Mouse (Mus musculus) gastrocnemius, adult 18-20 months (tissue): Measurements from ENCODE around the gene Dmrtb1. TPM values are rescaled to one million over a fixed set of nuclear protein-coding genes. Genes with fewer than 3 reads are reported as not detected.
A peak's percentile ranks its signal among the peaks of the same experiment; 100 is the strongest.

Experiments used
- DNase-seq: peaks from one replicate; pipeline ENCODE4 v3.0.0; 2021; ENCODE audit warnings: low spot score
- total RNA-seq, 2 experiments: library from RNA; stranded (reverse); gene quantifications; 2 replicates each; pipeline ENCODE4 v1.2.3; 2021

Dmrtb1 gene
- total RNA-seq, 2 experiments from 2014 or later, result not detected

DNA sequence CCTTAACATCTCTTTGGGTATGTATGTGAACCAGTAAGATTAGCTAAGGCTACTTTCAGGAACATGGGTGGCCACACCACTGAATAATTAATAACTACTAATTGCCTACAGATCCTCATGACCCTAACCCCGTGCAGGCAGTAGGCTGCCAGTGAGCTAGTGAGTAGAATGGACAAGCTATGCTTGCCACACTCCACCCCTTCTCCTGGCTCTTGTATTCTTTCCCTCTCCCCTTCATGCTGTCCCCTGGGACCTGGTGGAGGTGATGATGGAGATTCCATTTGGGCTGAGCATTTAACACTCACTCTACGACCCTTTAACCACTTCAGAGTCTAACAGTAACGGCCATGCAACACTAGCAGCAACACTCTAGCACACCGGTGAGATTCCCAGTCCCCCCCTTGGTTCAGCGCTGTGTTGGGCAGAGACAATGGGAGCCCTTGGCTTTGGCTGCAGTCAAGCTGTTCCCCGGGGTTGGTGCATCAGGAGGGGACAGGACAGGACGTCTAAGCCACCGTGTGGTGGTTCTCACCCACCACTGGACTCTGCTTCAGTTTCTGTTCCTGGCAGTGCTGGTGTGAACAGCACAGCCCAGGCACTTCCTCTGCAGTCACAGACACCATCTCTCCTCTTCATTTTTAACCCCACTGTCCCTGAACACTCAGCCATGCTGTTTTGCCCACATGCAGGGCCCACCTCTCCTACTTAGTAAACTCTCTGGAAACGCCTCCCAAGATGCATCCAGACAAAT, 2.8 kb downstream of the Dmrtb1 start:
- DNase-seq, result no peak

DNA sequence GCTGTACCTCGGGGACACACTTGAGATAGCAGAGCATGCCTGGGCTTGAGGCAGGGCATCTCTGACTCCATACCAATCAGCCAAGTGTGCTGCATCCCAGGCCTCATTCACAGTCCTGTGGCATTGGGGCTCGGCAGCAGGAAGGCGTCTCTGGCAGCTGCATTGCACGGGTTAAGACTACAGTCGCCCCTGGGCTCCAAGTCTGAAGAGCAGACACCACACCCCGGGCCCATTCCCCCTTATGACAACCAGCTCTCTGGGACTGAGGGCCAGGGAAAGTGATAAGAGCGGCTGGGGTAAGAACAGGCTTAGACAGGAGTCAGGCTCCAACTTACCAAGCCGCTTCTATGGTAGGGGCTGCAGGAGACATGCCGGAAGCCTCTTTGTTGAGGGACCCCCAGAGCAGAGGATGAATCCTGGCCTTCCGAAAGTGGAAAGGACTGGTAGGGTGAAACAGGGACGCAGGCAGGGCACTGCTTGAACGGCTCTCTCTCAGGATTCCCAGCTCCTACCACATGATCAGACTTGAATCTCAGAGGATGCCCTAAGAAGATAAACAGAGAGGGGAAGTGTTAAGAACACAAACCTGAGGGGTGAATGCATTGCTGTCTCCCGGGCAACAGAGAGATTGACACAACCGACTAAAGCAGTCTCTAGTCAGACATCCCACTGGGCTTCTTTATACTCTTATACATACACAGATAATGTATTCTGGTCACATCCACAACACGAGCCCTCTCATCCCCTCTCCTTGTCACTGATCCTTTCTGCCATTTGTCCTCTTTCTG, 3.5 kb downstream of the Dmrtb1 start:
- no peak for DNase-seq

DNA sequence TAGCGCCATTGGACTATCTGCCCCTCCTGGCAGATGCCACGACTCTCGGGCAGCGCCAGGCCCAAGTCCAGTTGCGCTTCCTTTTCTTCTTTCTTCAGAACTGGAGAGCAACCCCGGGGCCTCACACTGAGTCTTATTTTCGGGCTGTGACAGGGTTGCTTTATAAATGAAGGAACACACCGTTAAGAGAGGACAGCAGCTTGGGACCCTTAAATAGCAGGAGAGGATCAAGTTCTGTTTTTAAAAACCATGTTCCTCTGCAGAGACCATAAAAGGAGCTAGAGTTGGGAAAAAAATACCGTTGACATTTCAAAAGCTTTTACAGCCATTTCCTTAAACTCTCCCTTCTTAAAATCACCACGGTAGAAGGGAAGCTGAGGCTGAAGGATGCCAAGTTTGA, 8.4 kb downstream of the Dmrtb1 start:
- no peak for DNase-seq

DNA sequence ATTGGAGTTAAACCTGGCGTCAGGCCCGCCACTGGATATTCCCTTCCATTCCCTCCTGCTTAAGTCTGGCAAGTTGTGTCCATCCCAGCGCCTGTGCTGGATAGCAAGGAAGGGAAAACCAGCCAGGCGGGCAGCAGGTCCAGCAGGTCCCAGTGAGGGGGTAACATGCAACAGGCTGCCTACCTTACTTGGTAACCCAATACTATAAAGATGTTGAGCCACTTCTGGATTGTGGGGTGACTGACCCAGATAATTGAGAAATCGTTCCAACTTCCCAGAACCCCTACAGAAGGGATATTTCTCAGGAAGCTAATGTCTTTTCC, 9.7 kb downstream of the Dmrtb1 start:
- DNase-seq, result no peak

DNA sequence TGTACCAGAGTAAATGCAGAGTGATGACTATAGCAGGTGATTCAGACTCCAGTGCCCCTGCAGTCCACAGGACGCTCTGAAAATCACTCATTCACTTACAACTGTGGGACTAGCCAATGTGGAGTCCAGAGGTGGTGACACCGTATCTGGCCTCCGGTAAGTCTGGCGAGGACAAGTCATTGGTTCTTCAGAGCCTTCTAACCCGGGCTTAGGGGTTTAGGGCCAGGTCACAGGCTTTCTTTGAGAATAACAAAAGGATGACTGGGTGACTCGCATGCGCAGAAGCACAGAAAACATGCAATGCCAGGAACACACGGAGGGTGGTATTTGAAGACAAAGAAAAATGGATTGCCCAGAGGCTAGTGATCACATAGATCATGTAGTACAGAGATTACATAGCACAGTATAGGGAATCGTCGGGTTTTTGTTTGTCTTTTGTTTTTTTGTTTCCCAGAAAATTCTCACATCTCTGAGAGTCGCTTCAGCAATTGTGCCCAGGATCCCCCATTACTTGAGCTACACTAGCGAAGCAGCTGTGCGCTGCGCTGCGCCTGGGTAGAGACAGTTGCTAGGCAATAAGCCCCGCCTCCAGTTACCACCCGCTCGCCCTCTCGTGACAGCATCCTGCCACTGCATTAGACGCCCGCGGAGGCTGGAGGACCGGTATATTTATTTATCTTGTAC, 10.2 kb downstream of the Dmrtb1 start:
- DNase-seq, result peak; percentile 57

DNA sequence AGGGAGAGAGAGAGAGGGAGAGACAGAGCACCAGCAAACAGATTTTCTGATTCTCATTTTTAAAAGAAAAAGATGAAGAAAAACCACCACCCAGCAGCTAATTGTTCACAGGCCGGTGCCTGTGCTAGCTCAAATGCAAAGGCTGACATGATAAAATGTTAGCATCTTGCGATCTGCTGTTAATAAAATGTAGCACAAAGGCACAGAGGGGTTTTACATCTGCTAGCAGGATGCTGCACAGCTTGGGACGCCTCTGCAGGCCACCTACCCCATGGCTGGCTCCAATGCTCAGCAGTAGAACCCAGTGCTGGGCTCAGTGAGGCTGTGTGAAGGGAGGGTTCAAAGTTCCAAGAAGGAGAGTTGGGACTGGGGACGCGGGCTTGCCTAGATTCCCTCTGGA, 13.3 kb downstream of the Dmrtb1 start:
- no peak for DNase-seq

DNA sequence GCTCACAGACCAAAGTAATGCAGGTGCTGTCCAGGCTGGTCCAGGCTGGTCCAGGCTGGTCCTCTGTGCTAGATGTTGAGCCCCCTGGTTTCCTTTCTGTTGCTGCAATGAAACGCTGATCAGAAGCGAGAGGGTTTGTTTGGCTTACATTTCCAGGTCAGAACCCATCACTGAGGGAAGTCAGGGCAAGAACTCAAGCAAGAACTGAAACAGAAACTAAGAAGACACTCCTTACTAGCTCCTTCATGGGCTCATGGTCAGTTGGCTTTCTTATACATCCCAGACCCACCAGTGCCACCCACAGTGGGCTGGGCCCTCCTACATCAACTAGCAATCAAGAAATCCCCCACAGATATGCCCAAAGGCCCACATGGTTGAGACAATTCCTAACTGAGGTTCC, 15.5 kb downstream of the Dmrtb1 start:
- no peak for DNase-seq

DNA sequence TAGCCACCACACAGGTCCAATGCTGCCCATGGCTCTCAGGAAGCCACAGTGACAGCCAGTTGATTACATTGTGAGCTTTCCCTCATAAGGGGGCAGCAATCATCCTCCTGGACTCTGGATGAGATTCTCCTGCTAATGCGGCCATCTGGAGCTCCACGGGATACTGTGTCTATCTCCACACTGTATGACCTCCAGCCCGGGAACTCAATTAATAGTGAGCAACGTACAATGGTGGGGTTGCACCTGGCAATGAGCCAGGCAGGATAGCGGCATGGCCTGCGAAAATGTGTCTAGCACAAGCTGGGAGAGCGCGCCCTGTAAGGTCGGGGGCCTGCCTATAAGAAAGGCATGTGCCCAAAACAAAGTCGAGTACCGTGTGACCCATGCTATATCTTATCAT, 23.4 kb downstream of the Dmrtb1 start:
- no peak for DNase-seq

DNA sequence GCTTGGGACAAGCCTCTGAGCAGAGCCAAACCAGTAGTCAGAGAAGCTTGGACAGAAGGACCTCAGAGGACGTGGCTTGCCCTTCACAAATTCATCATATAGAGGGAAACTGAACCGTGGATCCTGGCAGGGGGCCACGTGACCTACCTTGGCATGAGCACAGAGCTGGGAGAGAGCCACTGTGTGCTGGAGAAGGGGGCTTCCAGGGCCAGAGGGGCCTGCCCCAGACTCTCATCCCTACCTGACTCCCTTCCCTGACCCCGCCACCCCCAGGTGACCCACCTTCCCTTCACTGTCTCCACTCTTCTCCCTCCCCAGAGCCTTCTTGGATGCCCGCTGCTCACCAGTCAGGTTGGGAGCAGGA, 30.8 kb downstream of the Dmrtb1 start:
- DNase-seq, result no peak

DNA sequence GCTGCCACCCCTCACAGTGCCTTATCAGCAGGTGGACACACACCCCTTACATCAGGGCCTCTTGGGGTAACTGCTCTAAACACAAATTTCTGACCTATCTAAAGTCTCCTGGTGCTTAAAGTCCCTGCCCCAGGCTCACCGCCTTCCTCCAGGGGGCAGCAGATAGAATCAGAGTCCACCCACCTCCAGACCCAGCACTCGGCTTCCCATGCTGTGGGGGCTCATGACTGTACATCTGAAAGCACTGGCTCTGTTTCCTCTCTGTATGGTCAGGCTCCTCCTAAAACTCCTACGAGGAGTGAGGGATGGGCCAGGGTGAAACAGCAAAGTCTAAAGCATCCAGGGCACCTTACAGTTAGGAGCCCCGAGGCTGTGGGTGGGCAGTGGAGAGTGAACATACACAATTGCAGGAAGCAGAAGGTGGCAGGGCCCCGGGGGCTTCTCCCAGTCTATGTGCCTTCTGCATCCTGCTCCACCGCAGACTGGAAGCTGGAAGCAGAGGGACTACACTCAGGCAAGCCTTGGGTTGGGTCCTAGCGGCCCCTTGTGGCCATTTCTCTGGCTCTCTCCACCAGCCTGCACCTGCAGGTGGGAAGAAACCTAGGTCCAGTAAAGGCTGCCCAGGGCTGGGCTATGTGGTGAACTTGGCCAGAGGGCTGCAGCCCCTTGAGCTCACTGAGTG, 31.3 kb downstream of the Dmrtb1 start:
- peak; percentile 69 for DNase-seq

DNA sequence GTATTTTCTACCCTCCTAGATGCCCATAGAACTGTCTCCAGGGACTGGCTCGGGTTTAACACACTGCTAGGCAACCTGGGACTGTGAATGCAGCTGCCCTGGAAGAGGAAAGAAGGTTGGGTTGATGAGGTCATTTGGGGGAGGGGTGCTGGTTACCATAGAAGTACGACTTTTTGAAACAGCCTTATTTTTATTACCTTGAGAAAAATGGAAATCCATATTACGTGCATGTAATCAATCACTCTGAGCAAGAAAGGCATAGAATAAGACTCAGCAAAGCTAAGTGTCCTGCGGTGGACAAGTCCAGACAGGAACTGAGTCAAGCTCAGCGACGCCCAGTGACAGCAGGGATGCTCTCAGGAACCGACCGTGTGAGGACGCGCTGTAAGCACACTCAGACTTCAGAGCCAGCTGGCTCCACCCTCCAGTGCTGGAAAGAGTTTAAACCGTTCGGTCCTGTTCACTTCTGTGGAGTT, 33.0 kb downstream of the Dmrtb1 start:
- DNase-seq, result no peak

DNA sequence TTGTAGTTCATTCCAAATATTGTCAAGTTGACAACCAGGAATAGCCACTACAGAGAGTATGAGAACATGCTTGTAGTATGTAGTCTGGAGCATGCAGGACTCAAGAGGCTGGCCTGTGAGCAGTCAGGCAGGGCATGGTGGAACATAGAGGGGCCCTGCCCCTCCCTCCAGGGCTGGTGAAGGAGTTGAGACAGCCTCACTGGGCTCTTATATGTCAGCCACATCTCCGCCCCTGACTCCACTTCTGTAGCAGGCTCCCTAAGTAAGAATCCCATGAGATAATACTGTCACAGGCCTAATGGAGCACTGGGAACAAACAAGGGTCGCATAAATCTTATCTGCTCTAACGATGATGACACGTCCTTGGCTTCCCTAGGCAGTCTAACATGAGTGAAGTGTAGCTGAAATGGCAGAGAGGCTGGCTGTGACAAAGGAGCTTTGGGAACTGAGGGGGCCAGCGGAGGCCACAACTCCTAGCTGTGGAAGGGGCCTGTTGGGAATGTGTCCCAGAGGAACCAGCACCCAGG, 35.0 kb downstream of the Dmrtb1 start:
- no peak for DNase-seq

DNA sequence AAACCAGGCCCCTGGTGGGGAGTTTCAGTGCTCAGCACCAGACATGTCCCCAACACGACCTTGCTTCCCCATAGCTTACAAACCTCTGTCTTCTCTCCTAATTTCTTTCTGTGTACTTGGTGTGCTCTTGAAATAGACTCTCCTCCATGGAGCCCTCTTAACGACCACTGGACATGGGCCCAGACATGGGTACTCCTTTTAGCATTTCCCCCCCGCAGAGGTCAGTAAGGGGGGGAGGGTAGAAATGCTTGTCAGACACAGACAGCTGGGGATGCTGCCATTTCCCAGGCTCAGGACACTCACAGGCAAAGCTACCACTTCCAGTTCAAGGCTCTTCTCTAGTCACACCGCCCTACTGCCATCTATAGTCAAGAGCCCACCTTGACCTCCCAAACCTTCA, 42.4 kb downstream of the Dmrtb1 start:
- peak; percentile 68 for DNase-seq

DNA sequence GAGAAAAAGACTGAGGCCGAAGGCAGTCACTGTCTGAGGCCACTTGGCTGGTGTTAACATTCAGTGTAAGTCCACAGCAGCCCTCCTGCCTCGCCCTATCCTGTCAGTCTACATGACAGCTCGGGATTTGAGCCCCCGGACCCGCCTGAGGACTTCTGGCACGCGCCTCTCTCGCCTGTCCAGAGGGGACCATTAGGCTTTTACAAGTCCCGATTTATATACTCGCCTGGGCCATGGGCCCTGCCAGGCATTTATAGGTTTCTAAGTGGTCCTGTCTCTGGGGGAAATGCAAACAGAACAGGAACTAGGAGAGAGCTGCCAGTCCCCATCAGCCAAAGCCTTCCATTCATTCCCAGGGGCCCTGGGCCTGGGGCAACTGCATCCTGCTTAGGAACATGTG, 45.7 kb downstream of the Dmrtb1 start:
- DNase-seq, result no peak

DNA sequence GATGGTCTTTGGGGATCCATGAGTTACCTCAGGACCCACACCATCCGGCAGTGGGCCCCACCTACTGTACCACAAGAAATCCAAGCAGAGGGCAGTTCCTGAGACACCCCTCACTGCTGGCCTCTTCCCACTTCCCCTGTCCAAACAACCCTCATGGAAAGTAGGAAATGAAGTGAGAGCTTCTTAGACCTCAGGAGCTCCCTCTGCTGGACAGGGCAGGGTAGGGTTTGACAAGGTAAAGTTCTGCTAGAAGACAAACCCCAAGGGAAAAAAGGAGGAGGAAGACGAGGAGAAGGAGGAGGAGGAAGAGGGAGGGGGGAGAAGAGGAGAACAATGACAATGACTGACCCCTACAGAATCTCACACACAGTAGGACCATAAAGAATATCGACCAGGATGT, 46.4 kb downstream of the Dmrtb1 start:
- DNase-seq, result peak; percentile 40

DNA sequence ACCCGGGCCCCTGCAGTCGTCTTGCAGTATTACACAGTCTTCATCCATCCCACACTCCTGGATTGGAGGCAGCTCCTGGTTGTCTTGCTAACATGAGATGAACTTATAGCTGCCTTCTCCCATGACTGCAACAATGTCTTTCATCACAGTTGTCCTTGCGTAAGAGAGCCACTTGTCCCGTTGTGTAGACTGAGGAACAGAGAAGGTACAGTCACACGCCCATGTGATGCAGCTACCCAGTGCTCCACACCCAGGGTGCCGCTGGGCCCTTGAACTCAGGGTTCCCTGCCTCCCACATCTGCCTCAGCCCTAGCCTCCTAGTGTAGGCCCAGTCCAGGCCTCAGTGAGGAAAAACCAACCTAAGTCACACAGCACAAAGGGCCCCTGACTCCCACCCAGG, 47.9 kb downstream of the Dmrtb1 start:
- no peak for DNase-seq

DNA sequence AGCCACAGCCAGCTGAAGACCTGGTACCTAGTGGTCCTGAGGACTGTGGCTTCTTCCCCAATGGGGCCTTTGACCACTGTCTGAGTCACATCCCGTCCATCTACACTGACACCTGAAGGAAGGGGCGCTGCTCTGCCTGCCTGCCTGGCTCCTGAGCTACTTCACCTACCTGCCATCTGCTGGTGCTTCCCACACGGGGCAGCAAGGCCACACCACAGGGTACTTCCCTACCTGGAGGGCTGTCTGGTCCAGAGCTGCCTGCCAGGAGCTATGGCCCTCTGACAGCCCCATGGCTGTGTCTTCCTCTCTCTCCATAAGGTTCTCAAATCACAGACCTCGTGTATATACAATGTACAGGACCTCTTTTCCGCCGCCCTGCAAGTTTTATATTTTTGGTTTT, 49.4 kb downstream of the Dmrtb1 start:
- no peak for DNase-seq

DNA sequence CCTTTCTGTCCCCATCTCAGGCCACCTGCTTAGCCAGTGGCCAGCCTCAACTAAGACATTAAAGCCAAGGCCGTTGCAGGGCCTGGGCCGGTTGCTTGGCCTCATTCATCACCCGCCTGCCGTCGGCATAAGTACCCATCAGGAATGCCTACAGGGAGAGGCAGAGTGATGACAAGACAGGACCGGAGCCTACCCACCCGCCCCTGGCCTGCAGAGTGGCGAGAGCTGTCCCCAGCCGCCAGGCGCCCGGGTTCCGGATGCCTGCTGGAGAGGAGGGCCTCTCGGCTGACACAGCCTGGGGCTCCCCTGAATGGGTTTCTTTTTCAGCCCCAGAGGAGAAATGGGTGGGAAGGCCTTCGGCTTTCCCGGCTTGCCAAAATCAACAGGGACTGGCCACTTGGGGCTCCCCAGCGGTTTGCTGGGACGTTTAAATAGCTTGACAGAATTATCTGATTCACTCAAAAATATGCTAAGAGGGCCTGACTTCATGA, 55.1 kb downstream of the Dmrtb1 start:
- no peak for DNase-seq

DNA sequence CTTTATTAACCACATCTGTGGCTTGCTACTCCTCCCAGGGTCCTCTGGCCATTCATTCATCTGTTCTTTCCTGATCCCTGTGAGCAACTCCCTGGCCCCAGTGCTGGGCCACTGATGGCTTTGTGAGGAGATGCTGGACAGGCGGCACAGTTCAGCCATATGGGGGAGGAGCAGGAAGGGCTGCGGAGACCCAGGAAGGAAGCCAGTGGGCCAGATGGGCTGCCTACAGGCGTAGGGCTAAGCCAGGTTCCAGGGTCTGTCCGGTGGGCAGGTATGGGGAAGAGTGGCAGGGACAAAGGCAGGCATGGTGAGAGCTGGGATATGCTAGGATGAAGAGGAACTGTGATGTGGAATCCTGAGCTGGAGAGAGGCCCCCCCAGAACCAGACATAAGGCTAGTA, 55.8 kb downstream of the Dmrtb1 start:
- no peak for DNase-seq
